Mouse (Mus musculus) embryonic fibroblast, embryonic 13.5 days (primary cell): ENCODE measurements around the gene Igll1.

ENCODE experiments used
- CTCF ChIP-seq: IDR thresholded peaks from 2 replicates; pipeline ENCODE4 v1.5.1; 2011; ENCODE audit warnings: mild to moderate bottlenecking, control low read depth, low read length, moderate library complexity, borderline replicate concordance; ENCODE audit not compliant: insufficient read depth
- POLR2A ChIP-seq: IDR thresholded peaks from 2 replicates; pipeline ENCODE4 v1.6.1; 2011; ENCODE audit warnings: low read depth, mild to moderate bottlenecking, control low read depth, low read length, moderate library complexity

DNA sequence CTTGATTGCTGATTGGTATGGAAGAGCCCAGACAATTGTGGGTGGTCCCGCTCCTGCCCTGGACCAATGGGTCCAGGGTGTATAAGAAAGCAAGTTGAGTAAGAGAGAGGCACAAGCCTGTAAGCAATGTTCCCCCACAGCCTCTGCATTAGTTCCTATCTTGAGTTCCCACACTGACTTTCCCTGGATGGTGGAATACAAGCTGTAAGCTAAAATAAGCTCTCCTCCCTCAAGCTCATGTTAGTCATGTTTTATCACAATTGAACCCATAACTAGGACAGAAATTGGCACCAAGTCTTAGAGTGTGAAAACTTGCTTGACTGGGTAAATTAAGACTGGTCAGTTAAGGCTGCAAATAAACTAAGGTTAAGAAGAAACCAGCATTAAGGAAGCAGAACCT lies 8.2 kb downstream of the Igll1 start:
- TF ChIP-seq POLR2A: no peak
- TF ChIP-seq CTCF: no peak
